ENCODE assay signal across 22 mouse cellular contexts in the genomic region with DNA sequence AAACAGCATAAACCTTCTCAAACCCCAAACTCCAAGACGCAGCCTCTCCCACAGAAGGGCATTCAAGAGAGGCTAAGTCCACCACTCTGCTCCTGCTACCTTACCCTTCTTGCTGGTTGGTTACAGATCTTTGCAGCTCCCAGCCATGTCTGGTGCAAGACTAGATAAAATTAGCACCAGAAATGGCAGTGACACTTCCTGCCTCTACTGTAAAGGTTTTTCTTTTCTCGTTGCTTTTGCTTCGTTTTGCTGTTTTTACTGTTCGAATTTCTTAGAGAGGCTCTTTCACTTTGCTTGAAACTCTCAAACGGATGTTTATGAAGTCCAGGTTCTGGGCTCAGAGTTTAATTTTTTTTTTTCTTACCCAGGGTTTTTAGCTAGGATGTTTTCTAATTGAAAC. TPM values are rescaled to one million over a fixed set of nuclear protein-coding genes. Genes with fewer than 3 reads are reported as not detected.
"Had no signal": no experiment of that assay in that cellular context is flagged by ENCODE, and none has a peak within 500 bp of the region (broad histone marks: within the 10 kb centered on the region; RNA-seq: fewer than 3 reads in every experiment).

No protein-coding gene starts in this region.

- ATAC-seq: intestine, postnatal 0 days; liver, postnatal 0 days; lung, postnatal 0 days; midbrain, embryonic 13.5 days; midbrain, embryonic 16.5 days had no signal

- H3K4me1 ChIP-seq: limb, embryonic 12.5 days; limb, embryonic 15.5 days; megakaryocyte, embryonic 14.5 days; midbrain, embryonic 13.5 days had no signal

- H3K9me3 ChIP-seq: limb, embryonic 12.5 days; limb, embryonic 15.5 days; megakaryocyte, embryonic 14.5 days; midbrain, embryonic 10.5 days; midbrain, embryonic 13.5 days had no signal

- H3K4me2 ChIP-seq: limb, embryonic 12.5 days; limb, embryonic 15.5 days; liver, embryonic 11.5 days; lung, embryonic 14.5 days; midbrain, embryonic 13.5 days had no signal

- H3K27ac ChIP-seq: kidney, postnatal 0 days; limb, embryonic 12.5 days; limb, embryonic 15.5 days; liver, embryonic 14.5 days; macrophage; midbrain, embryonic 10.5 days; midbrain, embryonic 13.5 days had no signal

- H3K27me3 ChIP-seq: limb, embryonic 12.5 days; limb, embryonic 15.5 days; midbrain, embryonic 13.5 days had no signal

- DNase-seq: kidney, adult 2 months; kidney, postnatal 36 days; left cerebral cortex, postnatal 4 days; liver, postnatal 0 days; lung, embryonic 14.5 days; right cerebral cortex, postnatal 4 days; thymus, adult 18-20 months had no signal

- H3K9ac ChIP-seq: limb, embryonic 12.5 days; limb, embryonic 15.5 days; liver, embryonic 14.5 days; liver, postnatal 0 days; lung, embryonic 14.5 days; midbrain, embryonic 13.5 days had no signal

- H3K4me3 ChIP-seq: limb, embryonic 12.5 days; limb, embryonic 15.5 days; megakaryocyte, embryonic 14.5 days; midbrain, embryonic 10.5 days; midbrain, embryonic 13.5 days; myocyte had no signal

- H3K36me3 ChIP-seq: limb, embryonic 12.5 days; limb, embryonic 15.5 days; midbrain, embryonic 10.5 days; midbrain, embryonic 13.5 days had no signal

RNA-seq across cellular contexts. Expression of gene Cd101, which starts 8.3 kb away (rescaled TPM):
- polyA plus RNA-seq: kidney, embryonic 14.5 days; kidney, postnatal 0 days; liver, embryonic 11.5 days; midbrain, embryonic 13.5 days; midbrain, embryonic 16.5 days; myocyte; testis, adult 2 months had no signal
